Mouse (Mus musculus) forebrain, embryonic 15.5 days (tissue): ENCODE results near the gene Txnip. TPM values are rescaled to one million over a fixed set of nuclear protein-coding genes. Genes with fewer than 3 reads are reported as not detected.

Experiments
- ATAC-seq: fragments of 200-750 bp; cut with Nextera tagmentation; replicated peaks from 2 replicates; pipeline ENCODE4 v1.8.0; 2017; ENCODE audit warnings: mild to moderate bottlenecking, moderate TSS enrichment, moderate library complexity
- H3K27ac ChIP-seq: fragments of 300-500 bp; sonication (generic); replicated peaks from 2 replicates; pipeline ENCODE4 v1.5.1; 2015; ENCODE audit warnings: mild to moderate bottlenecking, inconsistent platforms
- H3K27me3 ChIP-seq: fragments of 300-500 bp; sonication (generic); 2 replicates; pipeline ENCODE4 v1.6.1; 2015; ENCODE audit warnings: inconsistent platforms
- H3K36me3 ChIP-seq: fragments of 300-500 bp; sonication (generic); 2 replicates; pipeline ENCODE4 v1.6.1; 2015; ENCODE audit warnings: mild to moderate bottlenecking, inconsistent platforms
- H3K4me1 ChIP-seq: fragments of 300-500 bp; sonication (generic); 2 replicates; pipeline ENCODE4 v1.6.1; 2015; ENCODE audit warnings: inconsistent platforms
- H3K4me2 ChIP-seq: fragments of 300-500 bp; sonication (generic); replicated peaks from 2 replicates; pipeline ENCODE4 v1.6.1; 2015; ENCODE audit warnings: mild to moderate bottlenecking, inconsistent platforms
- H3K4me3 ChIP-seq: fragments of 300-500 bp; sonication (generic); 2 replicates; pipeline ENCODE4 v1.5.1; 2015; ENCODE audit warnings: mild to moderate bottlenecking, inconsistent platforms
- H3K9ac ChIP-seq: fragments of 300-500 bp; sonication (generic); replicated peaks from 2 replicates; pipeline ENCODE4 v1.6.1; 2015; ENCODE audit warnings: mild to moderate bottlenecking, inconsistent platforms
- H3K9me3 ChIP-seq: fragments of 300-500 bp; sonication (generic); 2 replicates; pipeline ENCODE4 v1.6.1; 2016; ENCODE audit warnings: inconsistent platforms
- WGBS: fragments of 180-500 bp; shearing (Covaris S2); methylation state at CpG from one replicate; pipeline ENCODE4 v1.1.7; 2015; ENCODE audit warnings: mixed read lengths; 5-methylcytosine and 5-hydroxymethylcytosine counted together
- polyA plus RNA-seq: library from polyadenylated mRNA; unstranded; fragments of >200 nt; fragmentation: Nextera tagmentation; extraction: Ambion mirVana; gene quantifications from 2 replicates; pipeline ENCODE4 v1.2.1, GENCODE M21; 2015

Txnip gene
- polyA plus RNA-seq, 1 experiment from 2014 or later: 68.4 TPM

DNA sequence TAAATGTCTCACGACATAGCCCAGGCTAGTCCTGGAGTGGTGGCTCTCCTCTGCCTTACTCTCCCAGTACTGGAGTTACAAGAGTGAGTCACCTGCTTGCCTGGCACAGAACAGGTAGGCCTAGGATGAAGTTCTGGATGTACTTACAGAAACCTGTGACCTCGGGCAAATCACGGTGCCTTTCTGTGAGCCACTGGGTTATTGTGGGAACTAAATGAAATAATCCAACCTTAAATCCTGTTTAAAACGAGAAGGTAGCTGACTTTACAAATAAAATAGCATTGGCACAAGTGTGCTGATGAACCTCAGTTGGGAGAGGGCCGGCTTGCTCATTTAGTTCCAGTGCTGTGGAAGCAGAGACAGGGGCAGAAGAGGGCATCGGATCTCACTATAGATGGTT, 3.5 kb upstream of the Txnip start:
- no peaks in the 10 kb centered on the region for H3K27me3 ChIP-seq
- no peak overlapping the region for H3K4me2 ChIP-seq
- no peaks in the 10 kb centered on the region for H3K9me3 ChIP-seq
- H3K36me3 ChIP-seq: no peaks in the 10 kb centered on the region
- H3K4me1 ChIP-seq: peaks cover 35% of the 10 kb centered on the region
- no peak overlapping the region for H3K27ac ChIP-seq
- no peak overlapping the region for H3K9ac ChIP-seq
- no peak for ATAC-seq
- H3K4me3 ChIP-seq: no peak overlapping the region
- 83% methylated on average over 6 of the region's 6 CpGs for WGBS

DNA sequence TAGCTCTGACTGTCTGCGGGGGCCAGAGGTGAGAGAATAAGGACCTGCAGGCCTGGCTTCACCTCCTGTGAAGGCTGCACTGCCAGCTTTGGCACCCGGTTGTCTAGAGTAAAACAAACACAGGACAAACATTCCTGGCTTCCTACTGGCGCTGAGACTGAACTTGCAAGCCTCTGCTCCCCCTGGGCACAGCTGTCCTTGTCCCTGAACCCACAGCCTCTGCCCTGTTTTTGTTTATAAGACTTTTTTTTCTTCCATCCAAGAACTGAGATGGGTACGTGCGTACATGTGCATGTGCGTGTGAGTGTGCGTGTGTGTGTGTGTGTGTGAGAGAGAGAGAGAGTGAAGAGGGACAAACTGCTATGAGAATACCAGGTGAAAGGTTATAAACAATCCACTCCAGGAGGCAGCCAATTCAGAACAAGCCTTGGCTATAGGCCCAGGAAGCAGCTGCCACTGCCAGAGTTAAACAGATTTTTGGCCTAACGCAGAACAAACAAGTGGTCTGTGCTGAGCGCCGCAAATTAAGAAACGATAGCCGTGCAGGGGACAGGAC, 2.6 kb upstream of the Txnip start:
- peaks cover 4% of the 10 kb centered on the region; the same call in 1 of the 2 replicates for H3K36me3 ChIP-seq
- H3K4me1 ChIP-seq: peaks cover 44% of the 10 kb centered on the region
- no peak overlapping the region for H3K4me2 ChIP-seq
- no peaks in the 10 kb centered on the region for H3K9me3 ChIP-seq
- no peaks in the 10 kb centered on the region for H3K27me3 ChIP-seq
- peak overlapping the region; percentile 73 for H3K27ac ChIP-seq
- 19% methylated on average over 12 of the region's 12 CpGs for WGBS
- H3K9ac ChIP-seq: no peak overlapping the region
- ATAC-seq: peak; percentile 23; the same call in 1 of the 2 replicates
- H3K4me3 ChIP-seq: no peak overlapping the region

DNA sequence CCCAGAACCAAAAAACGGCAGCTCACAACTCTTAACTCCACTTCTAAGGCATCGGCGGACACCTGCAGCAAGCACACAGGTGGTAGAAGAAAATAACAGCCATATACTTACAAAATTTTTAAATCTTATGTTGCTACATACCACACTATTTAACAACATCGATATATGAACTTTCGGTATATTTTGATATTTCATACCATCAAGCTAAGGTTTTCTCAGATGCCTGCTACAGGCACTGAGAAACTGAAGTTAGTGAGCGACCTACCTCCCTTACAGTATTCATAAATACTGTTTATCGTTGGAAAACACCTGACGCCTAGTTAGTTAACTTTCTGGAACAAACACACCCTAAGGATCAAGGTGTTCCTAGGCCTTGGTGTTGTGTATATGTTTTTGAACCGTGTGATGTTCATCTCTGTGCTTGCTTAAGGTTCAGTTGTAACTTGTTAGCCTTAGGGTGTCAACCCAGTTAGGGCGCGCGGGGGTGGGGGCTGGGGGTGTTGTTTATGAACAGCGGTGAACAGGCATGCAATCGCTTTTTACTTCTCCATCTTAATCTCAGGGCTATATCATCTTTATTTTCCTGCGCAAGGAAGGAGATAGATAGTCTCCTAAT, 1.6 kb upstream of the Txnip start:
- H3K27ac ChIP-seq: peak overlapping the region; percentile 73; the same call in 1 of the 2 replicates
- 86% methylated on average over 15 of the region's 15 CpGs for WGBS
- H3K4me3 ChIP-seq: no peak overlapping the region
- H3K4me1 ChIP-seq: peaks cover 53% of the 10 kb centered on the region
- no peaks in the 10 kb centered on the region for H3K27me3 ChIP-seq
- no peak for ATAC-seq
- no peak overlapping the region for H3K4me2 ChIP-seq
- peaks cover 14% of the 10 kb centered on the region; the same call in 1 of the 2 replicates for H3K36me3 ChIP-seq
- H3K9me3 ChIP-seq: no peaks in the 10 kb centered on the region
- H3K9ac ChIP-seq: no peak overlapping the region

DNA sequence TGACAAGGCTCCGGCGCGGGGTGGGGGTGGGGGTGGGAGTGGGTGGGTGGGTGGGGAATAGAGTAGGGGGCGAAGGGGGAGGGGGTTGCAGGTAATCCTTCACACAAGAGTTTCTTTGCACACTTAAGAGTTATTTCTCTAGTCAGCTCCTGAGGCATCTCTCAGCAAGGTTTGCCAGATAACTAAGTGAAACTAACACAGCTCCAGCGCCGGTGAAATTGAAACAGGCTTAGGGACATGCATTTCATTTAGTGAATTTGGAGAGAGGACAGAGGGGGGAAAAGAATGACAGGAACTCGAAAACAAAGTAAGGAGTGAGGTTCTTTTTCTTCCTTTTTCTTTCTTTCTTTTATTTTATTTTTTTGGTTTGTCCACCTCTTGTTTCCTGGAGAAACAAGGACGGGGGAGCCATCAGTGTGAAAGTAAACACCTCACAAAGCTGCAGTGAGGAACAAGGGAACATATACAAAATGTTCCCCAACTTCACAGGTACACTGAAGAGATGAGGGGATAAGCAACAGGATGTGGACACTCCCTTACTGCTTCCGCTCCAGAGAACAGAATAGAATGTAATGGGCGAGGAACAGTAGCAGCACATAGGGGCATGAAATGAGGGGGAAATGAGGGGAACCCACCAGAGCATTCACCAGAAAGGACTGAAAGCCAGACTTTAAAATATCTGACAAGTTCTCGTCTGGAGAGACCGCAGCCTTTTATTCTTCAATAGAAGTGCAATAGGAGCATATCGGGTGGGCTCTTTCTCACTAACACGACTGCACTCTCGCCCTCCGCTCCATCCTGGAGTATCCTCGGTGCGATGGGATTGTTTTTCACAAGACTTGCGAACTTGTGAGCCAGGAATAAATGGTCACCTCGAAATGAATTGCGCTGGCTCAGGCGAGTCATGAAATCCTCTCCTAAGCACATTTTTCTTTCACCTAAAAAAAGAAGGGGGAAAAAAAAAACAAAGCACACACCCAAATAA, 814 bp upstream of the Txnip start:
- ATAC-seq: peak; percentile 14; the same call in 1 of the 2 replicates
- peaks cover 18% of the 10 kb centered on the region for H3K36me3 ChIP-seq
- peak overlapping the region; percentile 76 for H3K27ac ChIP-seq
- peak overlapping the region; percentile 75 for H3K4me2 ChIP-seq
- peak overlapping the region; percentile 63 for H3K4me3 ChIP-seq
- H3K27me3 ChIP-seq: no peaks in the 10 kb centered on the region
- peaks cover 61% of the 10 kb centered on the region for H3K4me1 ChIP-seq
- peak overlapping the region; percentile 58 for H3K9ac ChIP-seq
- H3K9me3 ChIP-seq: no peaks in the 10 kb centered on the region
- WGBS: 12% methylated on average over 22 of the region's 22 CpGs

DNA sequence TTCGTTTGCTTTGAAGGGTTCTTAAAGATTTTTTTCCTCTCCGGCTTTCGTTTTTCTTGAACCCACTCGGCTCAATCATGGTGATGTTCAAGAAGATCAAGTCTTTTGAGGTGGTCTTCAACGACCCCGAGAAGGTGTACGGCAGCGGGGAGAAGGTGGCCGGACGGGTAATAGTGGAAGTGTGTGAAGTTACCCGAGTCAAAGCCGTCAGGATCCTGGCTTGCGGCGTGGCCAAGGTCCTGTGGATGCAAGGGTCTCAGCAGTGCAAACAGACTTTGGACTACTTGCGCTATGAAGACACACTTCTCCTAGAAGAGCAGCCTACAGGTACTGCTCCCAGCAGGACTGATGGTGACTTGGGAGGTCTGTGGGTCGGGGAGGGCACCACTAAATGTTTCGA, 402 bp downstream of the Txnip start:
- Histone ChIP-seq H3K4me1 (peaks cover 62% of the 10 kb centered on the region), H3K9me3 (no peaks in the 10 kb centered on the region), H3K4me2 (peak overlapping the region; percentile 75), H3K27me3 (no peaks in the 10 kb centered on the region), H3K9ac (peak overlapping the region; percentile 58), H3K36me3 (peaks cover 18% of the 10 kb centered on the region), H3K4me3 (peak overlapping the region; percentile 63), H3K27ac (peak overlapping the region; percentile 58)
- no peak for ATAC-seq
- WGBS: under 1% methylated on average over 17 of the region's 17 CpGs

DNA sequence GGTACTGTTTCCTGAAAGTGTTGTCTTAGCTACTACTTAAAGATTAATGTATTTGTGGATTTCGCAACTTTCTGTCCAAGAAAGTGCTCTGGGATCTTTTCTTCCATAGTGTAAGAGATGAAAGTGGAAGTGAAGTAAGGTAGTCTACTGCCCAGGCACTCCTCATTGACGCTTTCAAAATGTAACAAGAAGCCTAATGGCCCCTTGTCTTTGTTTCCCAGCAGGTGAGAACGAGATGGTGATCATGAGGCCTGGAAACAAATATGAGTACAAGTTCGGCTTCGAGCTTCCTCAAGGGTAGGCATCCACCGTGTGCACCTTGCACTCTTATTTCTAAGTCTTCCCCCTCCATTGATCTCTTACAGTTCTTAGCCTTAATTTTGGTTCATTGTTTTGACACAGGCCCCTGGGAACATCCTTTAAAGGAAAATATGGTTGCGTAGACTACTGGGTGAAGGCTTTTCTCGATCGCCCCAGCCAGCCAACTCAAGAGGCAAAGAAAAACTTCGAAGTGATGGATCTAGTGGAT, 975 bp downstream of the Txnip start:
- Histone ChIP-seq H3K27ac (0 out of 2 replicates have a peak overlapping the region, but pooled peaks have one; percentile 58), H3K9me3 (no peaks in the 10 kb centered on the region), H3K27me3 (no peaks in the 10 kb centered on the region), H3K4me3 (peak overlapping the region; percentile 63), H3K4me1 (peaks cover 62% of the 10 kb centered on the region), H3K4me2 (peak overlapping the region; percentile 75), H3K36me3 (peaks cover 18% of the 10 kb centered on the region), H3K9ac (peak overlapping the region; percentile 58)
- no peak for ATAC-seq
- 37% methylated on average over 10 of the region's 10 CpGs for WGBS

DNA sequence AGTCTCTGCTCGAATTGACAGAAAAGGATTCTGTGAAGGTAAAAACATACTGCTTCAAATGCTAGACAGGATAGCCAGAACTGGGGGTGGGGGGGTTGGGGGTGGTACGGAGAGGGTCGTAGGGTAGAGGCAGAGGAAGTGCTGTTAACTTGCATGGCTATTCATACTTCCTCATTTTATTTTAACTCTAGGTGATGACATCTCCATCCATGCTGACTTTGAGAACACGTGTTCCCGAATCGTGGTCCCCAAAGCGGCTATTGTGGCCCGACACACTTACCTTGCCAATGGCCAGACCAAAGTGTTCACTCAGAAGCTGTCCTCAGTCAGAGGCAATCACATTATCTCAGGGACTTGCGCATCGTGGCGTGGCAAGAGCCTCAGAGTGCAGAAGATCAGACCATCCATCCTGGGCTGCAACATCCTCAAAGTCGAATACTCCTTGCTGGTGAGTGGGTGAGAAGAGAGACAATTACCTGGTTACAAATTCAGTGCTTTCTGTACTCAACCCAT, 1.7 kb downstream of the Txnip start:
- Histone ChIP-seq H3K36me3 (peaks cover 18% of the 10 kb centered on the region), H3K4me1 (peaks cover 62% of the 10 kb centered on the region), H3K4me3 (peak overlapping the region; percentile 63), H3K9me3 (no peaks in the 10 kb centered on the region), H3K27me3 (no peaks in the 10 kb centered on the region), H3K9ac (no peak overlapping the region; the same call in 1 of the 2 replicates), H3K4me2 (peak overlapping the region; percentile 75), H3K27ac (no peak overlapping the region)
- WGBS: 90% methylated on average over 12 of the region's 12 CpGs
- no peak for ATAC-seq

DNA sequence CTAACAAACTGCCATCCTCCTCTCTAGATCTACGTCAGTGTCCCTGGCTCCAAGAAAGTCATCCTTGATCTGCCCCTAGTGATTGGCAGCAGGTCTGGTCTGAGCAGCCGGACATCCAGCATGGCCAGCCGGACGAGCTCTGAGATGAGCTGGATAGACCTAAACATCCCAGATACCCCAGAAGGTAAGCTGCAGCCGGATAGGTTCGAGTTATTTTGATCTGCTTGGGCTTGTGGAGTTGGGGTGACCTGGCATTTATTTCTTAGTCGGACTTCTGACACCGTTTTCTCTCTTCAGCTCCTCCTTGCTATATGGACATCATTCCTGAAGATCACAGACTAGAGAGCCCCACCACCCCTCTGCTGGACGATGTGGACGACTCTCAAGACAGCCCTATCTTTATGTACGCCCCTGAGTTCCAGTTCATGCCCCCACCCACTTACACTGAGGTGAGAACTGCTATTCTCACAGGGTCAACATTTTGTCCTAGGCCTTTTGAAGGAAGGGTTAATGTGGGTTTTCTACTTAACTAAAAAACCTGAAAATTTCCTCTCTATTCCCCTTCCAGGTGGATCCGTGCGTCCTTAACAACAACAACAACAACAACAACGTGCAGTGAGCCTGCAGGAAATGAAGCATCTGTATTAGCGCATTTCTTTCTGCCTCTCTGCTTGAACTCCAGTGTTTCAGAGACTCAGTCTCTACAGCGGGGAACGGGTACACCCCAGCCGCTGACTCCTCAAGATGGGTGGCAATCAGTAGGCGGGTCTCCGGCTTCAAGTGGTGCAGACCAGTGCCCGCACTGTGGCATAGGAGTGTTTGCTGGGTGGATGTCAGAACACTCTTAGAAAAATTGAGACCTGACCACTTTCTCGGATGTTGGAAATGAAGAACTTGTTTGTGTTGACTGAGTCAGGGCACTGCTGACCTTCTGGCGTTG, 2.4 kb downstream of the Txnip start:
- Histone ChIP-seq H3K27ac (no peak overlapping the region), H3K4me3 (peak overlapping the region; percentile 63), H3K4me1 (peaks cover 56% of the 10 kb centered on the region), H3K9me3 (no peaks in the 10 kb centered on the region), H3K4me2 (peak overlapping the region; percentile 75), H3K27me3 (no peaks in the 10 kb centered on the region), H3K9ac (no peak overlapping the region; the same call in 1 of the 2 replicates), H3K36me3 (peaks cover 18% of the 10 kb centered on the region)
- no peak for ATAC-seq
- 88% methylated on average over 23 of the region's 23 CpGs for WGBS

DNA sequence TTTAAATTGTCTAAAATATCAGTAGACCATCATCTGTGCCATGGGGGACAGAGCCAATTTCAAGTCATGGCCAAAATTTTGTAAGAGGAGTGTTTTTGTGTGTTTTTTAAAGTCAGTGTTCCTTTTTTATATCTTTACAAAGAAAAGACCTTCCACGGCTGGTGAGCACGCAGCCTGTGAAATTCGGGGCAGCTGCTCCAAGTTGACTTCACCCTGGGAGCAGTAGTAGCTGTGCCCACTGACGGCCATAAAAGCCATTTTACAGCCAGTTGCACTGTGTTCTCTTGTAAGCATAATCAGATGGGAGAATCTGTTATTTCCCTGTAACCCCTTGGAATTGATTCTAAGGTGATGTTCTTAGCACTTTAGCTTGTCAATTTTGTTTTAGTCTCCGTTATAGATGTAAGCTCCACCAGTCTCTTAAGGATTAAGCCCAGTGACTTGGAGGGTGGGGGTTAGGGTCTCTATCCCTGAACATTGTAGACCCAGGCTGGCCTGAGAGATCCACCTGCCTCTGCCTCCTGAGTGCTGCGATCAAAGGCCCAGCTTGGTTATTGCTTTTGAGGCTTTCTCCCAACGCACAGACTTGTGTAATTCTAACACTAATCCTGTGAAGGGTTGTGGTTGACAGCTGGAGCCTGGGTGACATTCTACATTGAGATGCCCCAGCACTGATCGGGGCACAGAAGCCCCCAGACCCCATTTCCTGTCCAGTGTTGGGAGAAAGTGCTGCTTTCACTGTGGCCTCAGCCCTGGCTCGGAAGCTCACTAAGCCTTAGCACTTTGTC, 3.3 kb downstream of the Txnip start:
- Histone ChIP-seq H3K27ac (no peak overlapping the region), H3K4me3 (peak overlapping the region; percentile 63), H3K36me3 (peaks cover 18% of the 10 kb centered on the region), H3K4me2 (peak overlapping the region; percentile 75), H3K27me3 (no peaks in the 10 kb centered on the region), H3K9ac (no peak overlapping the region), H3K4me1 (peaks cover 47% of the 10 kb centered on the region), H3K9me3 (no peaks in the 10 kb centered on the region)
- 90% methylated on average over 9 of the region's 9 CpGs for WGBS
- ATAC-seq: no peak

DNA sequence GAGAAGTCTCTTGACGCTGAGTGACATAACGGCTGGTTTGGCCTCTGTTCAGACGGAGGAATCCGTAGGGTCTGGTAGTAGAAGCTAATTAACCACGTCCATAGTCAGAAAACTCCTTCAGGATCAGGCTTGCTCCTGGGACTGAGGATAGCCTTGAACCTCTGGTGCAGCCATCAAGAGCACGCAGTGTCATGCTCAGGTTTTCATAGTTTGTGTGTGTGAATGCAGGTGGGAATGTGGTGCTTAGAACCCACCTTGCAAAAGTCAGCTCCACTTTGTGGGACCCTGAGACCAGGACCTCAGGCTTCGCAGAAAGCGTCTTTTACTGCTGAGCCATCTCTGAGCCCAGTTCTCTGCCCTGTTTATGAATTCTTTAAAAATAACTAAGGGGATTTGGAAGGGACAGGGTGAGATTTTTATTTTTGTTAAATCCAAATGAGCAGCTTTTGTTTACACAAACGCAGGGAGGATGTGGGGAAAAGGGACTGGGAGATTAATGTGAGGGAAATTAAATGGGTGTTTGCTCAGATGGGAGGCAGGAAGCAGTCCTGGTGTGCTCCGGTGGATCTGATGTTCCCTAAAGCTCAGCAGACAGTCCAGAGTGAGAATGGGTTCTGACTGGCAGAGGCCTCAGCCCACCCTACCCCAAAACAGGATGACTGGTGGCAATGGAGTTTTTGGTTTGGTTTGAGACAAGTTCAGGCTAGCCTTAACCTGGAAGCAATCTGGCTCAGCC, 4.4 kb downstream of the Txnip start:
- no peak for ATAC-seq
- Histone ChIP-seq H3K4me3 (no peak overlapping the region), H3K27me3 (no peaks in the 10 kb centered on the region), H3K4me1 (peaks cover 38% of the 10 kb centered on the region), H3K9me3 (no peaks in the 10 kb centered on the region), H3K4me2 (no peak overlapping the region), H3K36me3 (peaks cover 18% of the 10 kb centered on the region), H3K9ac (no peak overlapping the region), H3K27ac (peak overlapping the region; percentile 4)
- 58% methylated on average over 10 of the region's 10 CpGs for WGBS
